Mouse (Mus musculus) v-Abl transformed pro-B cells (cell line): ENCODE data around the gene Pdzd2.

Experiments
- in situ Hi-C, 2 experiments: fragments of 400-800 bp; cut with MboI; formaldehyde crosslinking; loops; one replicate each; pipeline ENCODE4 v1.15.1; 2025; ENCODE audit not compliant: unreplicated experiment in 2 of 2

Pdzd2 gene

GRCm38 (mm10) chr15:12678540-12679112 is 61.1 kb downstream of the Pdzd2 start:
- in situ Hi-C loops = no loop called here

- in situ Hi-C loops = no loop called here
These were observed 64.4 kb downstream of the Pdzd2 start for GRCm38 (mm10) chr15:12675366-12675765.

GRCm38 (mm10) chr15:12674026-12674425 is 65.7 kb downstream of the Pdzd2 start:
- in situ Hi-C loops = no loop called here

GRCm38 (mm10) chr15:12667760-12668520 is 71.8 kb downstream of the Pdzd2 start:
- in situ Hi-C loops = no loop called here

- in situ Hi-C loops = no loop called here
These were observed 73.8 kb downstream of the Pdzd2 start for GRCm38 (mm10) chr15:12665946-12666345.

GRCm38 (mm10) chr15:12663351-12663750 is 76.4 kb downstream of the Pdzd2 start:
- in situ Hi-C loops = no loop called here

- in situ Hi-C loops = no loop called here
These were observed 79.4 kb downstream of the Pdzd2 start for GRCm38 (mm10) chr15:12660320-12660719.

GRCm38 (mm10) chr15:12655959-12656662 is 83.6 kb downstream of the Pdzd2 start:
- in situ Hi-C loops = no loop called here

- in situ Hi-C loops = no loop called here
These were observed 84.4 kb downstream of the Pdzd2 start for GRCm38 (mm10) chr15:12655316-12655715.

- in situ Hi-C loops = no loop called here
These were observed 87.2 kb downstream of the Pdzd2 start for GRCm38 (mm10) chr15:12652336-12653031.

- in situ Hi-C loops = no loop called here
These were observed 89.5 kb downstream of the Pdzd2 start for GRCm38 (mm10) chr15:12650236-12650635.

- in situ Hi-C loops = no loop called here
These were observed 90.0 kb downstream of the Pdzd2 start for GRCm38 (mm10) chr15:12649674-12650073.

- in situ Hi-C loops = no loop called here
These were observed 90.6 kb downstream of the Pdzd2 start for GRCm38 (mm10) chr15:12649131-12649530.

- in situ Hi-C loops = no loop called here
These were observed 99.0 kb downstream of the Pdzd2 start for GRCm38 (mm10) chr15:12640755-12641154.

- in situ Hi-C loops = no loop called here
These were observed 99.9 kb downstream of the Pdzd2 start for GRCm38 (mm10) chr15:12639776-12640175.

GRCm38 (mm10) chr15:12639181-12639580 is 100.5 kb downstream of the Pdzd2 start:
- in situ Hi-C loops = no loop called here

GRCm38 (mm10) chr15:12638370-12639030 is 101.2 kb downstream of the Pdzd2 start:
- in situ Hi-C loops = no loop called here

GRCm38 (mm10) chr15:12637511-12637910 is 102.2 kb downstream of the Pdzd2 start:
- in situ Hi-C loops = no loop called here

GRCm38 (mm10) chr15:12636386-12636785 is 103.3 kb downstream of the Pdzd2 start:
- in situ Hi-C loops = no loop called here

- in situ Hi-C loops = no loop called here
These were observed 104.8 kb downstream of the Pdzd2 start for GRCm38 (mm10) chr15:12634921-12635320.

- in situ Hi-C loops = no loop called here
These were observed 110.6 kb downstream of the Pdzd2 start for GRCm38 (mm10) chr15:12629164-12629563.
